Mouse (Mus musculus): ENCODE results near the gene Umps. TPM values are rescaled to one million over a fixed set of nuclear protein-coding genes. Genes with fewer than 3 reads are reported as not detected.

Umps gene
- total and polyA plus RNA-seq, 3 experiments, result 115 to 173 (median 161) TPM

- Histone ChIP-seq H3K36me3 (replicated peaks in 1 of 2; ENCODE audit: control insufficient read depth in 1 of 2, insufficient read depth in 1 of 2, low read length in 1 of 2) (no peaks in the 10 kb centered on the region), H3K4me1 (ENCODE audit: control insufficient read depth in 1 of 2, insufficient read depth in 2 of 2) (no peaks in the 10 kb centered on the region), H3K27ac (ENCODE audit: insufficient read depth, low read depth) (no peak overlapping the region), H3K4me2 (ENCODE audit: insufficient read depth, low read depth, poor library complexity, severe bottlenecking) (no peak overlapping the region), H3K9me3 (replicated peaks; ENCODE audit: low read length) (peaks cover 2% of the 10 kb centered on the region), H3K9ac (ENCODE audit: insufficient read depth, low read depth) (no peak overlapping the region), H3K27me3 (replicated peaks) (peaks cover 49% of the 10 kb centered on the region), H3K4me3 (replicated peaks in 1 of 3; ENCODE audit: low read depth in 2 of 3, low read length in 2 of 3, poor library complexity in 1 of 3) (no peak overlapping the region), H3K79me2 (replicated peaks; ENCODE audit: control insufficient read depth, extremely low read depth, insufficient read depth, poor library complexity, severe bottlenecking) (no peaks in the 10 kb centered on the region)
- dilution Hi-C loops (cut with MboI; ENCODE audit: extremely low pct_ligation_motif_present, extremely low pct_unique_long_range_greater_than_20kb, low sequenced_read_pairs), result no loop called here
- in situ Hi-C loops (cut with MboI; ENCODE audit: low pct_ligation_motif_present, low pct_unique_long_range_greater_than_20kb, low sequenced_read_pairs), result no loop called here
- DNase-seq (ENCODE audit: extremely low read depth), result no peak
- TF ChIP-seq MXI1 (IDR thresholded peaks at IDR 0.05; ENCODE audit: low read depth, low read length) (no peak), ZMIZ1 (IDR thresholded peaks at IDR 0.05; ENCODE audit: low read depth, low read length) (no peak), NRF1 (IDR thresholded peaks at IDR 0.05; ENCODE audit: low read depth, low read length) (no peak), RAD21 (IDR thresholded peaks at IDR 0.05; ENCODE audit: low read depth, low read length) (no peak), ZNF384 (IDR thresholded peaks at IDR 0.05; ENCODE audit: low read depth, low read length) (no peak), PAX5 (IDR thresholded peaks at IDR 0.05; ENCODE audit: low read length) (no peak), SMC3 (IDR thresholded peaks at IDR 0.05; ENCODE audit: low read depth, low read length) (no peak), MAX (IDR thresholded peaks at IDR 0.05; ENCODE audit: low read length) (no peak), ETS1 (conservative IDR thresholded peaks at IDR 0.05; ENCODE audit: low read depth, low read length) (no peak), POLR2A (IDR thresholded peaks at IDR 0.05; ENCODE audit: low read depth, low read length) (no peak), SIN3A (IDR thresholded peaks at IDR 0.05; ENCODE audit: low read length) (no peak), ELF1 (IDR thresholded peaks at IDR 0.05; ENCODE audit: low read depth, low read length) (no peak), TCF12 (IDR thresholded peaks at IDR 0.05; ENCODE audit: low read depth, low read length) (no peak), MAFK (IDR thresholded peaks at IDR 0.05; ENCODE audit: insufficient replicate concordance, low read length) (no peak), USF2 (conservative IDR thresholded peaks at IDR 0.05; ENCODE audit: low read depth, low read length) (no peak), CHD1 (IDR thresholded peaks at IDR 0.05; ENCODE audit: low read depth, low read length) (no peak), JUND (conservative IDR thresholded peaks at IDR 0.05; ENCODE audit: low read depth, low read length) (no peak), CHD2 (IDR thresholded peaks at IDR 0.05; ENCODE audit: low read length) (no peak)
These were observed 35.2 kb downstream of the Umps start for GRCm38 (mm10) chr16:33931682-33932081.

GRCm38 (mm10) chr16:33930785-33931184, 36.1 kb downstream of the Umps start:
- H3K4me3 ChIP-seq (replicated peaks in 1 of 3; ENCODE audit: low read depth in 2 of 3, low read length in 2 of 3, poor library complexity in 1 of 3), result no peak overlapping the region
- no peaks in the 10 kb centered on the region for H3K79me2 ChIP-seq (replicated peaks; ENCODE audit: control insufficient read depth, extremely low read depth, insufficient read depth, poor library complexity, severe bottlenecking)
- peaks cover 2% of the 10 kb centered on the region for H3K9me3 ChIP-seq (replicated peaks; ENCODE audit: low read length)
- in situ Hi-C loops (cut with MboI; ENCODE audit: low pct_ligation_motif_present, low pct_unique_long_range_greater_than_20kb, low sequenced_read_pairs) (no loop called here), dilution Hi-C loops (cut with MboI; ENCODE audit: extremely low pct_ligation_motif_present, extremely low pct_unique_long_range_greater_than_20kb, low sequenced_read_pairs) (no loop called here)
- H3K4me2 ChIP-seq (ENCODE audit: insufficient read depth, low read depth, poor library complexity, severe bottlenecking), result no peak overlapping the region
- TF ChIP-seq CHD1 (IDR thresholded peaks at IDR 0.05; ENCODE audit: low read depth, low read length) (no peak), ZMIZ1 (IDR thresholded peaks at IDR 0.05; ENCODE audit: low read depth, low read length) (no peak), TCF12 (IDR thresholded peaks at IDR 0.05; ENCODE audit: low read depth, low read length) (no peak), ETS1 (conservative IDR thresholded peaks at IDR 0.05; ENCODE audit: low read depth, low read length) (no peak), ELF1 (IDR thresholded peaks at IDR 0.05; ENCODE audit: low read depth, low read length) (no peak), CHD2 (IDR thresholded peaks at IDR 0.05; ENCODE audit: low read length) (no peak), SIN3A (IDR thresholded peaks at IDR 0.05; ENCODE audit: low read length) (no peak), ZNF384 (IDR thresholded peaks at IDR 0.05; ENCODE audit: low read depth, low read length) (no peak), RCOR1 (conservative IDR thresholded peaks at IDR 0.05; ENCODE audit: low read depth, low read length) (no peak), POLR2A (IDR thresholded peaks at IDR 0.05; ENCODE audit: low read depth, low read length) (no peak), MAZ (IDR thresholded peaks at IDR 0.05; ENCODE audit: low read depth, low read length) (no peak), GABPA (IDR thresholded peaks at IDR 0.05; ENCODE audit: insufficient replicate concordance, low read depth, low read length) (no peak), MAFK (IDR thresholded peaks at IDR 0.05; ENCODE audit: insufficient replicate concordance, low read length) (no peak), MAX (IDR thresholded peaks at IDR 0.05; ENCODE audit: low read length) (no peak)
- no peak overlapping the region for H3K27ac ChIP-seq (ENCODE audit: insufficient read depth, low read depth)
- no peak overlapping the region for H3K9ac ChIP-seq (ENCODE audit: insufficient read depth, low read depth)
- DNase-seq (ENCODE audit: extremely low read depth), result no peak
- peaks cover 52% of the 10 kb centered on the region for H3K27me3 ChIP-seq (replicated peaks)
- no peaks in the 10 kb centered on the region for H3K36me3 ChIP-seq (replicated peaks in 1 of 2; ENCODE audit: control insufficient read depth in 1 of 2, insufficient read depth in 1 of 2, low read length in 1 of 2)
- H3K4me1 ChIP-seq (ENCODE audit: control insufficient read depth in 1 of 2, insufficient read depth in 2 of 2), result no peaks in the 10 kb centered on the region
